Mouse (Mus musculus) CH12.LX (cell line): Measurements from ENCODE around the gene Arfip1. TPM values are rescaled to one million over a fixed set of nuclear protein-coding genes. Genes with fewer than 3 reads are reported as not detected.
"Not testable (repeated sequence)": the region's sequence is repeated elsewhere in the genome, so short reads cannot be mapped to it uniquely, and the experiment has no call there.

Experiments
- DNase-seq: peaks from one replicate; pipeline ENCODE4 v3.0.0-alpha.2; 2013; ENCODE audit errors: extremely low read depth
- H3K27ac ChIP-seq: 2 replicates; pipeline ENCODE4 v1.5.1; 2012; ENCODE audit warnings: low read depth, mild to moderate bottlenecking, control low read depth, moderate library complexity; ENCODE audit not compliant: insufficient read depth
- H3K27me3 ChIP-seq: replicated peaks from 2 replicates; pipeline ENCODE3; 2012; ENCODE audit warnings: inconsistent platforms
- H3K36me3 ChIP-seq, 2 experiments: replicated peaks in 1 of 2; 2 replicates each; pipeline versions ENCODE3 to v1.6.1; 2012; ENCODE audit warnings: inconsistent platforms in 1 of 2, low read length in 1 of 2, mild to moderate bottlenecking in 1 of 2, mixed read lengths in 1 of 2, moderate library complexity in 1 of 2; ENCODE audit not compliant: control insufficient read depth in 1 of 2, insufficient read depth in 1 of 2
- H3K4me1 ChIP-seq, 2 experiments: 2 replicates each; pipeline ENCODE4 v1.6.1; 2012; ENCODE audit warnings: inconsistent platforms in 1 of 2, moderate library complexity in 1 of 2; ENCODE audit not compliant: insufficient read depth in 2 of 2, control insufficient read depth in 1 of 2
- H3K4me2 ChIP-seq: 2 replicates; pipeline ENCODE4 v1.6.1; 2012; ENCODE audit warnings: low read depth, mild to moderate bottlenecking, control low read depth; ENCODE audit not compliant: poor library complexity, insufficient read depth, severe bottlenecking
- H3K4me3 ChIP-seq, 3 experiments: fragments of 150-350 bp in 1 of 3; sonication (generic) in 1 of 3; replicated peaks in 1 of 3; 2 replicates each; pipeline versions ENCODE3 to v1.5.1; 2011 to 2012; ENCODE audit warnings: low read depth in 2 of 3, low read length in 2 of 3, mild to moderate bottlenecking in 2 of 3, moderate library complexity in 2 of 3, control low read depth in 1 of 3, improper control_type of control experiment in 1 of 3, inconsistent platforms in 1 of 3, mixed read lengths in 1 of 3; ENCODE audit not compliant: poor library complexity in 1 of 3
- H3K79me2 ChIP-seq: replicated peaks from 2 replicates; pipeline ENCODE4 v1.6.1; 2012; ENCODE audit warnings: mild to moderate bottlenecking, moderate library complexity; ENCODE audit not compliant: control insufficient read depth, poor library complexity, insufficient read depth, severe bottlenecking; ENCODE audit errors: extremely low read depth
- H3K9ac ChIP-seq: 2 replicates; pipeline ENCODE4 v1.6.1; 2012; ENCODE audit warnings: low read depth, mild to moderate bottlenecking, control low read depth, moderate library complexity; ENCODE audit not compliant: insufficient read depth
- H3K9me3 ChIP-seq: replicated peaks from 2 replicates; pipeline ENCODE3; 2012; ENCODE audit warnings: low read length, inconsistent platforms, mixed read lengths
- BHLHE40 ChIP-seq: IDR thresholded peaks from 2 replicates; pipeline ENCODE4 v1.6.1; 2011; ENCODE audit warnings: mild to moderate bottlenecking, low read depth, low read length, improper control_type of control experiment
- CHD1 ChIP-seq: IDR thresholded peaks from 2 replicates; pipeline ENCODE4 v1.6.1; 2012; ENCODE audit warnings: low read depth, low read length, improper control_type of control experiment, inconsistent platforms
- CHD2 ChIP-seq: IDR thresholded peaks from 2 replicates; pipeline ENCODE4 v1.6.1; 2011; ENCODE audit warnings: low read length, improper control_type of control experiment
- E2F4 ChIP-seq: IDR thresholded peaks from 2 replicates; pipeline ENCODE4 v1.6.1; 2011; ENCODE audit warnings: low read depth, low read length, improper control_type of control experiment; ENCODE audit not compliant: insufficient replicate concordance
- ELF1 ChIP-seq: IDR thresholded peaks from 2 replicates; pipeline ENCODE4 v1.6.1; 2014; ENCODE audit warnings: low read depth, mild to moderate bottlenecking, inconsistent platforms, low read length, improper control_type of control experiment
- HCFC1 ChIP-seq: IDR thresholded peaks from 2 replicates; pipeline ENCODE4 v1.6.1; 2012; ENCODE audit warnings: low read depth, mild to moderate bottlenecking, inconsistent platforms, low read length, improper control_type of control experiment
- MAZ ChIP-seq: IDR thresholded peaks from 2 replicates; pipeline ENCODE4 v1.6.1; 2012; ENCODE audit warnings: low read depth, mild to moderate bottlenecking, inconsistent platforms, low read length, improper control_type of control experiment, moderate library complexity
- MYC ChIP-seq: IDR thresholded peaks from 2 replicates; pipeline ENCODE4 v1.6.1; 2011; ENCODE audit warnings: low read depth, mild to moderate bottlenecking, improper control_type of control experiment, low read length
- TBP ChIP-seq: conservative IDR thresholded peaks from 2 replicates; pipeline ENCODE4 v1.6.1; 2011; ENCODE audit warnings: low read depth, low read length, improper control_type of control experiment
- ZKSCAN1 ChIP-seq: IDR thresholded peaks from 2 replicates; pipeline ENCODE4 v1.6.1; 2012; ENCODE audit warnings: low read depth, inconsistent platforms, low read length, improper control_type of control experiment, borderline replicate concordance
- ZMIZ1 ChIP-seq: IDR thresholded peaks from 2 replicates; pipeline ENCODE4 v1.6.1; 2012; ENCODE audit warnings: low read depth, mild to moderate bottlenecking, inconsistent platforms, low read length, improper control_type of control experiment
- ZNF384 ChIP-seq: IDR thresholded peaks from 2 replicates; pipeline ENCODE4 v1.6.1; 2012; ENCODE audit warnings: low read depth, low read length, improper control_type of control experiment, inconsistent platforms
- dilution Hi-C: fragments of 300-500 bp; cut with MboI; formaldehyde crosslinking; loops from 2 replicates; pipeline ENCODE4 v1.14.3; 2020; ENCODE audit warnings: low sequenced_read_pairs; ENCODE audit not compliant: extremely low pct_unique_long_range_greater_than_20kb, extremely low pct_ligation_motif_present
- in situ Hi-C: fragments of 300-500 bp; cut with MboI; formaldehyde crosslinking; loops from 3 replicates; pipeline ENCODE4 v1.14.3; 2019; ENCODE audit warnings: low sequenced_read_pairs, low pct_ligation_motif_present, low pct_unique_long_range_greater_than_20kb, mixed read lengths
- polyA plus RNA-seq: library from polyadenylated mRNA; unstranded; fragments of >175 nt; gene quantifications from 2 replicates; pipeline ENCODE4 v1.2.1, GENCODE M21; 2012; ENCODE audit warnings: low read depth; ENCODE audit not compliant: insufficient read length
- total RNA-seq, 2 experiments: library from RNA; depleted of rRNA; stranded (reverse); fragments of 300-350 nt in 1 of 2; fragments of >200 nt in 1 of 2; gene quantifications; 2 replicates each; pipeline ENCODE4 v1.2.3; 2012 to 2014

Arfip1 gene
- total and polyA plus RNA-seq, 3 experiments: 29.6 to 66.5 (median 36.8) TPM

DNA sequence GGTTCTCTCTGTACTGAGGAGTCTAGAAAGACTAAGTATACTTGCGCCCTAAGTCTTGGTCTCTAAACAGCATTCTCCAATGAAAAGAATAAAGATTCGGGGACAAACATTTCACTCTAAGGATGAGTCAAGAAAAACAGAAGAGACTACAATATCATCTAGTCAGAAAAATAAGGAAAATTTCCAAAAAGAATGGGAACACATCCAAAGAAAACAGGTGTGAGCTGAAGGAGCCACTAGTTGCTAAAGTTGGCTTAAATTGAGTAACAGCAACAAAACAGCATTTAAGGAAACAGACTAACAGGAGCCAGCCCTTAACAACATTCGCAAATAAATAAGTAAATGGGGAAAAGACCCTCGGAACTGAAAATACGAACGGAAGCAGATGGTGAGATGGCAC is 13.9 kb downstream of the Arfip1 start:
- Histone ChIP-seq H3K79me2 (peaks cover 27% of the 10 kb centered on the region), H3K4me1 (peaks cover 6 to 39% of the 10 kb centered on the region in 2 experiments)

GRCm38 (mm10) chr3:84563415-84563814 is 19.0 kb downstream of the Arfip1 start:
- H3K27me3 ChIP-seq: no peaks in the 10 kb centered on the region
- no peaks in the 10 kb centered on the region for H3K9me3 ChIP-seq
- H3K4me2 ChIP-seq: no peak overlapping the region
- DNase-seq: no peak
- H3K36me3 ChIP-seq: no peaks in the 10 kb centered on the region
- H3K27ac ChIP-seq: no peak overlapping the region
- in situ Hi-C loops (no loop called here), dilution Hi-C loops (no loop called here)
- H3K4me3 ChIP-seq: no peak overlapping the region
- H3K79me2 ChIP-seq: peaks cover 12% of the 10 kb centered on the region
- TF ChIP-seq HCFC1: no peak
- no peak for TF ChIP-seq TBP
- H3K4me1 ChIP-seq: peaks cover 2 to 9% of the 10 kb centered on the region in 2 experiments; a peak in 3 of 4 replicates
- no peak overlapping the region for H3K9ac ChIP-seq

More for the DNA sequence above, 13.9 kb downstream of the Arfip1 start:
- DNase-seq: no peak
- H3K27me3 ChIP-seq: no peaks in the 10 kb centered on the region
- no peak overlapping the region for H3K9ac ChIP-seq
- H3K9me3 ChIP-seq: no peaks in the 10 kb centered on the region
- no peak overlapping the region for H3K27ac ChIP-seq
- in situ Hi-C loops: no loop called here
- no peak overlapping the region for H3K4me2 ChIP-seq
- TF ChIP-seq CHD2 (no peak), ELF1 (no peak), CHD1 (no peak), MAZ (no peak), E2F4 (no peak), HCFC1 (no peak), ZNF384 (no peak), ZKSCAN1 (no peak), BHLHE40 (no peak), ZMIZ1 (no peak), MYC (no peak)
- TF ChIP-seq, all 38 proteins: peak for 0
- Histone ChIP-seq H3K4me3 (no peak overlapping the region), H3K36me3 (peaks cover 0 to 4% of the 10 kb centered on the region in 2 experiments)
- dilution Hi-C loops: no loop called here

DNA sequence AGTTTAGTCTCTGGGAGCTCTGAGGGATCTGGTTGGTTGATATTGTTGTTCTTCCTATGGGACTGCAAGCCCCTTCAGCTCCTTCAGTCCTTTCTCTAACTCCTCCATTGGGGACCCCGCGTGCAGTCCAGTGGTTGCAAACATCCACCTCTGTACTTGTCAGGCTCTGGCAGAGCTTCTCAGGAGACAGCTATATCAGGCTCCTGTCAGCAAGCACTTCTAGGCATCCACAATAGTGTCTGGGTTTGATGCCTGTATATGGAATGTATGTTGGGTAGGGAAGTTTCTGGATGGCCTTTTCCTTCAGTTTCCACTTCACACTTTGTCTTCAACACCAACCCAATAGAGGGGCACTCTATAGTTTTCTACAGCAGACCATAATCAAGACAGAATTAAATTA is 19.5 kb downstream of the Arfip1 start:
- H3K9me3 ChIP-seq, H3K4me1 ChIP-seq, H3K36me3 ChIP-seq, in situ Hi-C loops, H3K9ac ChIP-seq, dilution Hi-C loops, H3K4me3 ChIP-seq, H3K27ac ChIP-seq, H3K4me2 ChIP-seq, DNase-seq, H3K27me3 ChIP-seq: not testable (repeated sequence)
- peaks cover 11% of the 10 kb centered on the region for H3K79me2 ChIP-seq
